Mouse (Mus musculus) neural tube, embryonic 14.5 days (tissue): Measurements from ENCODE around the gene Gm21964. TPM values are rescaled to one million over a fixed set of nuclear protein-coding genes. Genes with fewer than 3 reads are reported as not detected.

Source experiments
- ATAC-seq: fragments of 200-750 bp; cut with Nextera tagmentation; 2 replicates; pipeline ENCODE4 v1.8.0; 2017; ENCODE audit warnings: low read depth, mild to moderate bottlenecking, moderate TSS enrichment, moderate library complexity
- H3K27ac ChIP-seq: fragments of 300-500 bp; sonication (generic); 2 replicates; pipeline ENCODE4 v1.5.1; 2014; ENCODE audit warnings: low read depth, mild to moderate bottlenecking, control low read depth, low read length, moderate library complexity, mixed read lengths
- H3K27me3 ChIP-seq: fragments of 300-500 bp; sonication (generic); 2 replicates; pipeline ENCODE4 v1.6.1; 2014; ENCODE audit warnings: low read length; ENCODE audit not compliant: control insufficient read depth, insufficient read depth
- H3K36me3 ChIP-seq: fragments of 300-500 bp; sonication (generic); 2 replicates; pipeline ENCODE4 v1.6.1; 2014; ENCODE audit warnings: low read length, mixed read lengths; ENCODE audit not compliant: control insufficient read depth, insufficient read depth
- H3K4me1 ChIP-seq: fragments of 300-500 bp; sonication (generic); 2 replicates; pipeline ENCODE4 v1.6.1; 2014; ENCODE audit warnings: low read length; ENCODE audit not compliant: control insufficient read depth, insufficient read depth
- H3K4me2 ChIP-seq: fragments of 300-500 bp; sonication (generic); 2 replicates; pipeline ENCODE4 v1.6.1; 2014; ENCODE audit warnings: mild to moderate bottlenecking, low read depth, low read length, control low read depth
- H3K4me3 ChIP-seq: fragments of 300-500 bp; sonication (generic); 2 replicates; pipeline ENCODE4 v1.5.1; 2014; ENCODE audit warnings: low read depth, low read length, control low read depth, mixed read lengths
- H3K9ac ChIP-seq: fragments of 300-500 bp; sonication (generic); replicated peaks from 2 replicates; pipeline ENCODE4 v1.6.1; 2014; ENCODE audit warnings: low read depth, mild to moderate bottlenecking, control low read depth, low read length, mixed read lengths
- H3K9me3 ChIP-seq: fragments of 300-500 bp; sonication (generic); 2 replicates; pipeline ENCODE4 v1.6.1; 2016; ENCODE audit warnings: low read length; ENCODE audit not compliant: control insufficient read depth
- WGBS: fragments of 180-500 bp; shearing (Covaris S2); extraction: QIAGEN DNeasy Blood & Tissue Kit; methylation state at CpG from one replicate; pipeline ENCODE4 v1.1.7; 2014; 5-methylcytosine and 5-hydroxymethylcytosine counted together
- polyA plus RNA-seq: library from polyadenylated mRNA; unstranded; fragments of >200 nt; fragmentation: Nextera tagmentation; extraction: Ambion mirVana; gene quantifications from 2 replicates; pipeline ENCODE4 v1.2.1, GENCODE M21; 2014

Gm21964 gene
- polyA plus RNA-seq, 1 experiment from 2014 or later = not detected

GRCm38 (mm10) chr8:110079282-110080221 is 21.5 kb upstream of the Gm21964 start, which contains the start of gene Zfp612:
TSS of gene Zfp612 (plus strand) at chr8:110079746.
- ATAC-seq = peak; percentile 97
- H3K36me3 ChIP-seq = peaks cover 17% of the 10 kb centered on the region; the same call in 1 of the 2 replicates
- 7% methylated on average over 54 of the region's 54 CpGs for WGBS
- peaks cover 3% of the 10 kb centered on the region; the same call in 1 of the 2 replicates for H3K4me1 ChIP-seq
- H3K27ac ChIP-seq = no peak within 1 kb of the TSS; the same call in 1 of the 2 replicates
- H3K4me2 ChIP-seq = peak within 1 kb of the TSS; percentile 73
- H3K4me3 ChIP-seq = peak within 1 kb of the TSS; percentile 74
- H3K27me3 ChIP-seq = no peaks in the 10 kb centered on the region
- peak within 1 kb of the TSS; percentile 72 for H3K9ac ChIP-seq
- no peaks in the 10 kb centered on the region for H3K9me3 ChIP-seq

GRCm38 (mm10) chr8:110082416-110083105 is 18.4 kb upstream of the Gm21964 start:
- ATAC-seq = no peak
- 81% methylated on average over 11 of the region's 11 CpGs for WGBS
- Histone ChIP-seq H3K4me2 (no peak overlapping the region), H3K36me3 (peaks cover 34% of the 10 kb centered on the region), H3K27me3 (no peaks in the 10 kb centered on the region), H3K9ac (no peak overlapping the region), H3K4me3 (no peak overlapping the region), H3K4me1 (peaks cover 3% of the 10 kb centered on the region; the same call in 1 of the 2 replicates), H3K9me3 (no peaks in the 10 kb centered on the region), H3K27ac (no peak overlapping the region)

GRCm38 (mm10) chr8:110091869-110092268 is 9.1 kb upstream of the Gm21964 start:
- peaks cover 19% of the 10 kb centered on the region for H3K36me3 ChIP-seq
- H3K9ac ChIP-seq = no peak overlapping the region
- 0 out of 2 replicates have a peak, but pooled peaks cover 5% of the 10 kb centered on the region for H3K9me3 ChIP-seq
- 57% methylated on average over 1 of the region's 1 CpGs for WGBS
- no peak for ATAC-seq
- H3K4me3 ChIP-seq = no peak overlapping the region
- no peak overlapping the region for H3K4me2 ChIP-seq
- no peak overlapping the region for H3K27ac ChIP-seq
- no peaks in the 10 kb centered on the region for H3K27me3 ChIP-seq
- H3K4me1 ChIP-seq = no peaks in the 10 kb centered on the region

GRCm38 (mm10) chr8:110101676-110102075 is 669 bp downstream of the Gm21964 start:
- no peaks in the 10 kb centered on the region for H3K27me3 ChIP-seq
- H3K9ac ChIP-seq = no peak overlapping the region
- no peaks in the 10 kb centered on the region for H3K36me3 ChIP-seq
- no peak overlapping the region for H3K4me2 ChIP-seq
- no peaks in the 10 kb centered on the region for H3K4me1 ChIP-seq
- ATAC-seq = no peak
- WGBS = 83% methylated on average over 15 of the region's 15 CpGs
- H3K4me3 ChIP-seq = no peak overlapping the region
- no peak overlapping the region for H3K27ac ChIP-seq
- H3K9me3 ChIP-seq = no peaks in the 10 kb centered on the region

GRCm38 (mm10) chr8:110102653-110103052 is 1.6 kb downstream of the Gm21964 start, which contains the start of gene Gm17720:
TSS of gene Gm17720 (minus strand) at chr8:110102753.
- Histone ChIP-seq H3K36me3 (no peaks in the 10 kb centered on the region), H3K27ac (no peak within 1 kb of the TSS), H3K4me3 (no peak within 1 kb of the TSS), H3K4me1 (no peaks in the 10 kb centered on the region), H3K4me2 (no peak within 1 kb of the TSS), H3K9me3 (no peaks in the 10 kb centered on the region), H3K9ac (no peak within 1 kb of the TSS), H3K27me3 (no peaks in the 10 kb centered on the region)
- 84% methylated on average over 3 of the region's 3 CpGs for WGBS
- ATAC-seq = no peak

GRCm38 (mm10) chr8:110119715-110120114 is 18.7 kb downstream of the Gm21964 start:
- no peaks in the 10 kb centered on the region for H3K36me3 ChIP-seq
- no peak overlapping the region for H3K4me3 ChIP-seq
- no peaks in the 10 kb centered on the region for H3K9me3 ChIP-seq
- no peak overlapping the region for H3K27ac ChIP-seq
- WGBS = 48% methylated on average over 6 of the region's 6 CpGs
- H3K4me1 ChIP-seq = no peaks in the 10 kb centered on the region
- H3K27me3 ChIP-seq = no peaks in the 10 kb centered on the region
- no peak for ATAC-seq
- no peak overlapping the region for H3K9ac ChIP-seq
- no peak overlapping the region for H3K4me2 ChIP-seq

- Histone ChIP-seq H3K27me3 (no peaks in the 10 kb centered on the region), H3K27ac (no peak overlapping the region), H3K9me3 (no peaks in the 10 kb centered on the region), H3K4me2 (no peak overlapping the region), H3K9ac (no peak overlapping the region), H3K36me3 (no peaks in the 10 kb centered on the region), H3K4me1 (no peaks in the 10 kb centered on the region), H3K4me3 (no peak overlapping the region)
- WGBS = 21% methylated on average over 13 of the region's 13 CpGs
- no peak for ATAC-seq
Measured at GRCm38 (mm10) chr8:110130537-110130936, 29.5 kb downstream of the Gm21964 start.

GRCm38 (mm10) chr8:110134236-110134635 is 33.2 kb downstream of the Gm21964 start:
- Histone ChIP-seq H3K9me3 (no peaks in the 10 kb centered on the region), H3K27ac (no peak overlapping the region), H3K4me2 (no peak overlapping the region), H3K4me3 (no peak overlapping the region), H3K9ac (no peak overlapping the region), H3K4me1 (no peaks in the 10 kb centered on the region), H3K36me3 (no peaks in the 10 kb centered on the region), H3K27me3 (no peaks in the 10 kb centered on the region)
- 93% methylated on average over 8 of the region's 8 CpGs for WGBS
- ATAC-seq = no peak

GRCm38 (mm10) chr8:110135515-110135914 is 34.5 kb downstream of the Gm21964 start:
- Histone ChIP-seq H3K27me3 (no peaks in the 10 kb centered on the region), H3K4me3 (no peak overlapping the region), H3K9me3 (no peaks in the 10 kb centered on the region), H3K9ac (no peak overlapping the region), H3K4me2 (no peak overlapping the region), H3K27ac (no peak overlapping the region), H3K36me3 (no peaks in the 10 kb centered on the region), H3K4me1 (no peaks in the 10 kb centered on the region)
- ATAC-seq = no peak
- 56% methylated on average over 7 of the region's 7 CpGs for WGBS
